Mouse (Mus musculus): ENCODE results near the gene Sox18. TPM values are rescaled to one million over a fixed set of nuclear protein-coding genes. Genes with fewer than 3 reads are reported as not detected.

Gene Sox18
- polyA plus RNA-seq, 2 experiments: 37.8 to 49.8 TPM

DNA sequence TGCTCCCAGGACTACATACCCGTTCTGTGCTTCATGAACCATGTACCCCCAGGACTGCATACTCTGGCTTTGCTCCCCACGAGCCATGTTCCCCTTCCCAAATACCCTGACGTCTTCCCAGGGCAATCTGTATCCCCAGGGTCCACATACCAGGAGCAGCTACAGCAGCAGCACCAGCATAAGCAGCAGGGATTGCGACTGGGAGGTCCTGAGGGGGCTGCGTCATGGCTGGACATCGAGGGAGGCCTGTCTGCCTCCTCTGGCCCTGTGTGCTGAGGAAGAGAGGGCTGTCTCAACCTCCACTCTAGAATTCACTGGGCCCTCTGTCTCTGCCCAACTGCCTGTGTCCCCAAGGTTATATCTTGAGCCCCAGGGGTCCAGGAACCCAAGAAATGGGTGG is 19.6 kb upstream of the Sox18 start:
- 80% methylated on average over 6 of the region's 6 CpGs for WGBS
- DNase-seq (ENCODE audit: low spot score) (no peak), ATAC-seq (ENCODE audit: low FRiP score, low read depth) (no peak)
- no peak overlapping the region for H3K9ac ChIP-seq (ENCODE audit: low read depth, low read length, severe bottlenecking)
- H3K4me3 ChIP-seq (replicated peaks; ENCODE audit: low read length): no peak overlapping the region
- no peak overlapping the region for H3K27ac ChIP-seq (replicated peaks; ENCODE audit: low read depth, low read length)
- no peaks in the 10 kb centered on the region for H3K27me3 ChIP-seq (ENCODE audit: control insufficient read depth, insufficient read depth, low read length)
- no peaks in the 10 kb centered on the region for H3K9me3 ChIP-seq (ENCODE audit: control insufficient read depth, low read length)
- no peak for TF ChIP-seq POLR2A (IDR thresholded peaks at IDR 0.05; ENCODE audit: borderline replicate concordance, extremely low read depth, insufficient read depth, insufficient read length)
- H3K4me1 ChIP-seq (ENCODE audit: control insufficient read depth, insufficient read depth, low read length): peaks cover 9% of the 10 kb centered on the region
- no peak overlapping the region for H3K4me2 ChIP-seq (replicated peaks; ENCODE audit: low read depth, low read length, severe bottlenecking)
- peaks cover 44% of the 10 kb centered on the region for H3K36me3 ChIP-seq (ENCODE audit: control insufficient read depth, insufficient read depth, low read length)

DNA sequence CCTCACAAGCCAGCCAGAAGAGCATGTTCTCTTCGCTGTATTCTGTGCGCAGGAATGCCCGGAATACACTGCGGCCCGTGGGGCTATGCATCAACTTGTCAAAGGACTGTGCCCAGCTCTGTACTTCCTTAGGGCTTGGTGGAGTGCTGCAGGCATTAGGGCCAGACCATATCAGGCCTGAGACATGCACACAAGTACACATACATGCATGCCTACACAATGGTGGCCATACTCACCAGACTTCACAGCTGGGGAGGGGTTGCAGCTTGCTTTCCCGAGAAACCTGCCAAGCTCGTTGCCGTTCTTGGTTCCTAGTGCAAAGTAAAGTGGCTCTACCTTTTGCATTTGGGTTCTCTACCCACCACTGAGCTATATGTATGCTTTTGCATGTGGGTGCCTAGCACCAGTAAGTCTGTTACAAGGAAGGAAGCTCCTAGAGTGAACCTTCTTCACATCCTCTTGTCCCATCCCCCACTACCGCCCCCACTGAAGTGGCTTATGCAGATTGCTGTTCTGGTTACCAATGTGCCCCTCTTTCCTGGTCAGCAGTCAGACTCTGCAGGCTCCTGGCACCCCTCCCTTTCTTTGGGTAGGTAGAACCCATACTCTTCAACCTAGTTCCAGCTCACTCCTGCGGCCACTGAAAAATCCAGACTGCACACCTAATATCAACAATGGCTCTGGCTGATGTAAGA is 18.2 kb upstream of the Sox18 start:
- H3K9me3 ChIP-seq (ENCODE audit: control insufficient read depth, low read length): no peaks in the 10 kb centered on the region
- DNase-seq (ENCODE audit: low spot score): no peak
- ATAC-seq (ENCODE audit: low FRiP score, low read depth): no peak

DNA sequence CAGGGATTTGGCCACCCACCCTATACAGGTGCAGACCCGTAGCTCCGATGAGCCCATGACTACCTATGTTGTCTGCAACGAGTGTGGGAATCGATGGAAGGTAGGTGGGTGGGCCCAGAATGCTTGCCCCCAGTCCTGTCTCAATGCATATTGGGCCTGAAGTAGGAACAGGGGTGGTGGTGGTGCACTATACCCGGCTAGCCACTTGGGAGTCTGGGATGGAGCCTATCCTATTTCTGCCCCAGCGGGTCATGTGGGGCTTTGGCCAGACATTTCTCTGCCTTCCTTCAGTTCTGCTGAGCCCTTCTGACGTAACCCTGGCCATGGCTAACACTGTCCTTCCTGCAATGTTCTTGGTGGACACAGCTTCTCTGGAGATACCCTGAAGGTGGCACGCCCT is 16.1 kb upstream of the Sox18 start:
- H3K4me1 ChIP-seq (ENCODE audit: control insufficient read depth, insufficient read depth, low read length): peaks cover 2% of the 10 kb centered on the region; the same call in 1 of the 2 replicates
- DNase-seq (ENCODE audit: low spot score): no peak
- ATAC-seq (ENCODE audit: low FRiP score, low read depth): no peak
- no peak overlapping the region for H3K9ac ChIP-seq (ENCODE audit: low read depth, low read length, severe bottlenecking)
- H3K9me3 ChIP-seq (ENCODE audit: control insufficient read depth, low read length): no peaks in the 10 kb centered on the region
- no peak overlapping the region for H3K27ac ChIP-seq (replicated peaks; ENCODE audit: low read depth, low read length)
- WGBS: 95% methylated on average over 8 of the region's 8 CpGs
- no peak overlapping the region for H3K4me3 ChIP-seq (replicated peaks; ENCODE audit: low read length)
- H3K36me3 ChIP-seq (ENCODE audit: control insufficient read depth, insufficient read depth, low read length): peaks cover 52% of the 10 kb centered on the region
- no peak overlapping the region for H3K4me2 ChIP-seq (replicated peaks; ENCODE audit: low read depth, low read length, severe bottlenecking)
- no peak for TF ChIP-seq POLR2A (IDR thresholded peaks at IDR 0.05; ENCODE audit: borderline replicate concordance, extremely low read depth, insufficient read depth, insufficient read length)
- no peaks in the 10 kb centered on the region for H3K27me3 ChIP-seq (ENCODE audit: control insufficient read depth, insufficient read depth, low read length)

More for the DNA sequence above, 18.2 kb upstream of the Sox18 start:
- Histone ChIP-seq H3K27ac (replicated peaks; ENCODE audit: low read depth, low read length) (no peak overlapping the region), H3K9ac (ENCODE audit: low read depth, low read length, severe bottlenecking) (no peak overlapping the region), H3K4me1 (ENCODE audit: control insufficient read depth, insufficient read depth, low read length) (peaks cover 9% of the 10 kb centered on the region), H3K4me3 (replicated peaks; ENCODE audit: low read length) (no peak overlapping the region), H3K4me2 (replicated peaks; ENCODE audit: low read depth, low read length, severe bottlenecking) (no peak overlapping the region), H3K27me3 (ENCODE audit: control insufficient read depth, insufficient read depth, low read length) (no peaks in the 10 kb centered on the region), H3K36me3 (ENCODE audit: control insufficient read depth, insufficient read depth, low read length) (peaks cover 49% of the 10 kb centered on the region)
- 93% methylated on average over 10 of the region's 10 CpGs for WGBS
- no peak for TF ChIP-seq POLR2A (IDR thresholded peaks at IDR 0.05; ENCODE audit: borderline replicate concordance, extremely low read depth, insufficient read depth, insufficient read length)

DNA sequence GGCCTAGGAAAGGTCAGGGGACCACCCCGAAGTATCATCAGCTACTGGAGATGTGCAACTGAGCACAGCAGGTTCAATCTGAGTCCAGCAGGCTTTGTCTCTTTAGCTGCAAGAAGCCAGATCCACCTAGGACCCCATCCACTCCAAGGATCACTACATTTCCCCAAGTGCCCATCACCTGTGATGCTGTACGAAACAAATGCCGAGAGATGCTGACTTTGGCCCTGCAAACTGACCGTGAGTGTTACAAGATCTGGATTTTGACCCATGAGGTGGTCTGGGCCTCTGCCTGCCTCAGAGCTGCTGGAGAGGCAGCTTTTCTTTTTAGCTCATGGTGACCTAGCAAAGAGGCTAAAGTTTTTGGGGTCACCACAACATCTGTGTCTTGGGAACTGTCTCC is 14.2 kb upstream of the Sox18 start:
- Histone ChIP-seq H3K4me3 (replicated peaks; ENCODE audit: low read length) (no peak overlapping the region), H3K4me1 (ENCODE audit: control insufficient read depth, insufficient read depth, low read length) (peaks cover 6% of the 10 kb centered on the region), H3K4me2 (replicated peaks; ENCODE audit: low read depth, low read length, severe bottlenecking) (no peak overlapping the region), H3K27ac (replicated peaks; ENCODE audit: low read depth, low read length) (no peak overlapping the region), H3K9ac (ENCODE audit: low read depth, low read length, severe bottlenecking) (no peak overlapping the region), H3K9me3 (ENCODE audit: control insufficient read depth, low read length) (no peaks in the 10 kb centered on the region), H3K27me3 (ENCODE audit: control insufficient read depth, insufficient read depth, low read length) (no peaks in the 10 kb centered on the region), H3K36me3 (ENCODE audit: control insufficient read depth, insufficient read depth, low read length) (peaks cover 46% of the 10 kb centered on the region)
- TF ChIP-seq POLR2A (IDR thresholded peaks at IDR 0.05; ENCODE audit: borderline replicate concordance, extremely low read depth, insufficient read depth, insufficient read length): no peak
- 88% methylated on average over 4 of the region's 4 CpGs for WGBS
- ATAC-seq (ENCODE audit: low FRiP score, low read depth) (no peak), DNase-seq (ENCODE audit: low spot score) (no peak)

DNA sequence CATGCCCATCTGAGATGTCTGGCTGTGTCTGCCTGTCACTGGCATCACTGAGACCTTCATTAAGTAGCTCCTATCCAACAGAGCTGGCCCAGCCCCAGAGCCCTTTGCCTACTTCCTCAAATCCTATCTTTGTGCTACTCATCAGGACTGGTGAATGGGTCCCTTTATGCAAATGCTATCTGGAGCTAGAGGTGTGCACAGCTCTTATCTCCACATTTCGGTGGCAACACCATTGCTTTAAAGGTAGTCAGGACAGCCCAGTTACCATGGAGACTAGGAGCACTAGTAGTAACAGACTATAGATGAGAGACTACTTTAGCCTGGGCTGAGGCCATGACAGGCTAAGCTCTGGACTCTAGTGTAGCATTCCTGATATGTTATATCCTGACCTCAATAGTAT is 13.3 kb upstream of the Sox18 start:
- Histone ChIP-seq H3K27me3 (ENCODE audit: control insufficient read depth, insufficient read depth, low read length) (no peaks in the 10 kb centered on the region), H3K4me2 (replicated peaks; ENCODE audit: low read depth, low read length, severe bottlenecking) (no peak overlapping the region), H3K27ac (replicated peaks; ENCODE audit: low read depth, low read length) (no peak overlapping the region), H3K9me3 (ENCODE audit: control insufficient read depth, low read length) (no peaks in the 10 kb centered on the region), H3K4me1 (ENCODE audit: control insufficient read depth, insufficient read depth, low read length) (peaks cover 7% of the 10 kb centered on the region), H3K4me3 (replicated peaks; ENCODE audit: low read length) (no peak overlapping the region), H3K36me3 (ENCODE audit: control insufficient read depth, insufficient read depth, low read length) (peaks cover 38% of the 10 kb centered on the region), H3K9ac (ENCODE audit: low read depth, low read length, severe bottlenecking) (no peak overlapping the region)
- no peak for TF ChIP-seq POLR2A (IDR thresholded peaks at IDR 0.05; ENCODE audit: borderline replicate concordance, extremely low read depth, insufficient read depth, insufficient read length)
- no peak for ATAC-seq (ENCODE audit: low FRiP score, low read depth)
- 86% methylated on average over 1 of the region's 1 CpGs for WGBS
- DNase-seq (ENCODE audit: low spot score): no peak
